Mouse (Mus musculus): ENCODE measurements at regions not wholly inside any gene's neighbourhood (a gene's known extent, or its start where the extent isn't known, plus 50 kb on each side); places are given as distances from the start of the nearest gene placed in this dataset.

DNA sequence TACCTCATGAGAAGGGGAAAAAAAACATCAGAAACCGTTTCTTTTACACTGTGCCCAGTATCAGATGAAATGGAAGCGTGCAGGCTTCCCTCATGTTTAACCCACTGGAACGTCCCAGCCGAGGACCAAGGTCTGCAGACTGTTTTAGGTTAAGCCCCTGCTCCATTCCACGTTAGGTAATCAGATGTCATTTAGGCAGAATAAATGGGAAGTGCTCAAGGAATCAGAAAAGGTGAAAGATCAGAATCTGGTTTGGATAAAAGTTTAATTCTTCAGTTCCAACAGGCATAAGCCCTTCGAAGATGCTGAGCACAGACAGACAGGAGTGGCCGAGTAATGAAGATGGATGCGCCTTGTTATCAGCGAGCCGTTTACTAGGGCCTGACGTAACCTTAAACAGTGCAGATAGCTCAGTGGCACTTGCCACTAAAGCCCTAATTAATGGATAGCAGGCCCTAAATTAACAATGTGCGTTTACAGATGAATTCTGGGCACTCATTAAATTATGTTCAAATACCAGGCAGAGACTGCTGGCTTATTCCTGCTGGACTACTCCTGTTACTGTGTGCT lies 193.5 kb downstream of the Lmo4 start:
- Histone ChIP-seq H3K4me2 (replicated peaks; ENCODE audit: low read depth, low read length) (no peak overlapping the region), H3K36me3 (ENCODE audit: insufficient read depth, low read length) (no peaks in the 10 kb centered on the region), H3K9me3 (ENCODE audit: low read length) (no peaks in the 10 kb centered on the region), H3K4me1 (ENCODE audit: insufficient read depth, low read depth, low read length) (no peaks in the 10 kb centered on the region), H3K27me3 (replicated peaks; ENCODE audit: insufficient read depth, low read length) (no peaks in the 10 kb centered on the region), H3K27ac (ENCODE audit: low read length) (no peak overlapping the region), H3K4me3 (ENCODE audit: low read depth, low read length) (no peak overlapping the region), H3K9ac (replicated peaks; ENCODE audit: low read depth) (no peak overlapping the region)
- DNase-seq (ENCODE audit: low spot score) (no peak), ATAC-seq (no peak)
- TF ChIP-seq EP300 (IDR thresholded peaks at IDR 0.05) (no peak), CTCF (IDR thresholded peaks at IDR 0.05) (no peak)
- WGBS = 45% methylated on average over 12 of the region's 12 CpGs

- H3K9ac ChIP-seq (replicated peaks; ENCODE audit: low read depth) = no peak overlapping the region
- 19% methylated on average over 6 of the region's 6 CpGs for WGBS
- no peaks in the 10 kb centered on the region for H3K36me3 ChIP-seq (ENCODE audit: insufficient read depth, low read length)
- ATAC-seq (no peak), DNase-seq (ENCODE audit: low spot score) (no peak)
- H3K4me2 ChIP-seq (replicated peaks; ENCODE audit: low read depth, low read length) = no peak overlapping the region
- H3K9me3 ChIP-seq (ENCODE audit: low read length) = no peaks in the 10 kb centered on the region
- H3K4me1 ChIP-seq (ENCODE audit: insufficient read depth, low read depth, low read length) = no peaks in the 10 kb centered on the region
- no peak overlapping the region for H3K27ac ChIP-seq (ENCODE audit: low read length)
- TF ChIP-seq CTCF (IDR thresholded peaks at IDR 0.05) = no peak
- TF ChIP-seq EP300 (IDR thresholded peaks at IDR 0.05) = no peak
- no peaks in the 10 kb centered on the region for H3K27me3 ChIP-seq (replicated peaks; ENCODE audit: insufficient read depth, low read length)
- no peak overlapping the region for H3K4me3 ChIP-seq (ENCODE audit: low read depth, low read length)
Observed at GRCm38 (mm10) chr3:144010558-144010957, 194.5 kb downstream of the Lmo4 start.

DNA sequence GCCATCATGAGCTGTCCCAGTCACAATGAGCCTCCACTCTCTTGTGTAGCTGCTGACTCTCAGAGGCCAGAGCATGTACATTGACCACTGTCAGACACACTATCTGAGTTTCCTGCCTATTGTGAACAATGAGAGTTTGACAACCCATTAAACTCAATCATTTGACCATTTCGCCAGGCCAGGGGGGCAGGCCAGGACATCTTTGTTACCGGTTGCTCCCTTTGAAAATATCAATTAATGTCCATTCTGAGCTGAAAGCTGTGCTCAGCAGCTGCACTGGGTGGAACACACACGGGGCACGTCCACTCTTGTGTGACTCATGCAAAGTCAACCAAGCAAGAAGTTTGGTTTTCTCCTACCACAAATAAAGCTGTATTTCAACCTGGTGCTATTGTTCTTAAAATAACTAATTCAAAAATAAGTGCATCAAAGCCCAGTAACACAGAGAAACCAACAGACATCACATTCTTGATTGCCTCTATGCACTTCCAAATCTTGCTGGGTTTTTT lies 197.9 kb downstream of the Lmo4 start:
- DNase-seq (ENCODE audit: low spot score) = no peak
- no peak for ATAC-seq

DNA sequence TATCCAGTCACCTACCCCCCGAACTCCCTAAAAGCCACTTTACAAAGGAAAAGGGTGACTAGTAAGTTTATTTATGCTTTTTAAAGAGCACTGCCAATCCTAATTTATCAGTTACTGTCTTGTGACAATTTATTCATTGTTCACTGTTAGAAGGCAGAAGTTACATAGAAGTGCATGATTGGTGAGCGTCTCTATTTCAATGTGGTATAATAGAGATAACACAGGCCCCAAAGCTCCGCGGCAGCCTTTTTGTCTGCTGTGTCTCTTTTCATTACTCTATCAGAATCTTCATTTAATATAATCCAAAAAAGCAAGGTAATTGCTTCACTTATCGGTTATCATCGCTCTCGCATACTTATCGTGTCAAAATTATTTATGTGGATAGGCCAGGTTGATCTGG lies 207.1 kb downstream of the Lmo4 start:
- no peak overlapping the region for H3K4me3 ChIP-seq (ENCODE audit: low read depth, low read length)
- no peak overlapping the region for H3K27ac ChIP-seq (ENCODE audit: low read length)
- WGBS = 81% methylated on average over 8 of the region's 8 CpGs
- no peaks in the 10 kb centered on the region for H3K4me1 ChIP-seq (ENCODE audit: insufficient read depth, low read depth, low read length)
- H3K9ac ChIP-seq (replicated peaks; ENCODE audit: low read depth) = no peak overlapping the region
- H3K4me2 ChIP-seq (replicated peaks; ENCODE audit: low read depth, low read length) = no peak overlapping the region
- DNase-seq (ENCODE audit: low spot score) (no peak), ATAC-seq (no peak)
- TF ChIP-seq EP300 (IDR thresholded peaks at IDR 0.05) = no peak
- TF ChIP-seq CTCF (IDR thresholded peaks at IDR 0.05) = no peak
- H3K27me3 ChIP-seq (replicated peaks; ENCODE audit: insufficient read depth, low read length) = no peaks in the 10 kb centered on the region
- no peaks in the 10 kb centered on the region for H3K9me3 ChIP-seq (ENCODE audit: low read length)
- H3K36me3 ChIP-seq (ENCODE audit: insufficient read depth, low read length) = no peaks in the 10 kb centered on the region

More for the DNA sequence above, 197.9 kb downstream of the Lmo4 start:
- Histone ChIP-seq H3K4me1 (ENCODE audit: insufficient read depth, low read depth, low read length) (no peaks in the 10 kb centered on the region), H3K9ac (replicated peaks; ENCODE audit: low read depth) (no peak overlapping the region), H3K4me3 (ENCODE audit: low read depth, low read length) (no peak overlapping the region), H3K36me3 (ENCODE audit: insufficient read depth, low read length) (no peaks in the 10 kb centered on the region), H3K27me3 (replicated peaks; ENCODE audit: insufficient read depth, low read length) (no peaks in the 10 kb centered on the region), H3K27ac (ENCODE audit: low read length) (no peak overlapping the region), H3K9me3 (ENCODE audit: low read length) (no peaks in the 10 kb centered on the region), H3K4me2 (replicated peaks; ENCODE audit: low read depth, low read length) (no peak overlapping the region)
- 73% methylated on average over 4 of the region's 4 CpGs for WGBS
- TF ChIP-seq CTCF (IDR thresholded peaks at IDR 0.05) (no peak), EP300 (IDR thresholded peaks at IDR 0.05) (no peak)

GRCm38 (mm10) chr3:143995045-143995444 lies 210.0 kb downstream of the Lmo4 start:
- H3K27ac ChIP-seq (ENCODE audit: low read length) = no peak overlapping the region
- no peaks in the 10 kb centered on the region for H3K4me1 ChIP-seq (ENCODE audit: insufficient read depth, low read depth, low read length)
- no peak for DNase-seq (ENCODE audit: low spot score)
- 81% methylated on average over 3 of the region's 3 CpGs for WGBS
- no peak overlapping the region for H3K4me3 ChIP-seq (ENCODE audit: low read depth, low read length)
- H3K9ac ChIP-seq (replicated peaks; ENCODE audit: low read depth) = no peak overlapping the region
- TF ChIP-seq EP300 (IDR thresholded peaks at IDR 0.05) (no peak), CTCF (IDR thresholded peaks at IDR 0.05) (no peak)
- no peaks in the 10 kb centered on the region for H3K27me3 ChIP-seq (replicated peaks; ENCODE audit: insufficient read depth, low read length)
- H3K36me3 ChIP-seq (ENCODE audit: insufficient read depth, low read length) = no peaks in the 10 kb centered on the region
- H3K9me3 ChIP-seq (ENCODE audit: low read length) = no peaks in the 10 kb centered on the region
- no peak overlapping the region for H3K4me2 ChIP-seq (replicated peaks; ENCODE audit: low read depth, low read length)
- peak; percentile 32; the same call in 1 of the 2 replicates for ATAC-seq

- no peak for TF ChIP-seq CTCF (IDR thresholded peaks at IDR 0.05)
- TF ChIP-seq EP300 (IDR thresholded peaks at IDR 0.05) = no peak
- Histone ChIP-seq H3K9me3 (ENCODE audit: low read length) (no peaks in the 10 kb centered on the region), H3K4me2 (replicated peaks; ENCODE audit: low read depth, low read length) (no peak overlapping the region), H3K27me3 (replicated peaks; ENCODE audit: insufficient read depth, low read length) (no peaks in the 10 kb centered on the region), H3K4me1 (ENCODE audit: insufficient read depth, low read depth, low read length) (no peaks in the 10 kb centered on the region), H3K27ac (ENCODE audit: low read length) (no peak overlapping the region), H3K4me3 (ENCODE audit: low read depth, low read length) (no peak overlapping the region), H3K36me3 (ENCODE audit: insufficient read depth, low read length) (no peaks in the 10 kb centered on the region), H3K9ac (replicated peaks; ENCODE audit: low read depth) (no peak overlapping the region)
- DNase-seq (ENCODE audit: low spot score) (no peak), ATAC-seq (no peak)
- 88% methylated on average over 4 of the region's 4 CpGs for WGBS
Observed at GRCm38 (mm10) chr3:143988991-143989390, 216.0 kb downstream of the Lmo4 start.

DNA sequence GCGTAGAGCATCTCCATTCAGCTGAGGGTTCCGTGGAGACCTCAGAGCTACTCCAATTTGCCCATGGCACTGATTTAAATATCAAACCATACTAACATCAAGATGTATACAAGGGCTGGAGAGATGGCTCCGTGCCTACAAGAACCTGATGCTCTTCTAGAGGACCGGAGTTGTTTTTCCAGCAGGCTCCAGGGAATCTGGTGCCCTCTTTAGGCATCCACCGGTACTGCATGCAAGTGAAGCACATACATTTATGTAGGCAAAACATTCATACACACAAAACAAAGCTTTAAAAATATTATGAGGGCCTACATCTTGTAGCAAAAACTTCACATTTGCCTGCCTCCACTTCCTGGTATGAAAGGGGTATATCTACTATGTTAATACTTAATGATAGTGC lies 217.0 kb downstream of the Lmo4 start:
- H3K4me2 ChIP-seq (replicated peaks; ENCODE audit: low read depth, low read length) = no peak overlapping the region
- DNase-seq (ENCODE audit: low spot score) (no peak), ATAC-seq (no peak)
- H3K36me3 ChIP-seq (ENCODE audit: insufficient read depth, low read length) = no peaks in the 10 kb centered on the region
- H3K27ac ChIP-seq (ENCODE audit: low read length) = no peak overlapping the region
- TF ChIP-seq EP300 (IDR thresholded peaks at IDR 0.05) = no peak
- TF ChIP-seq CTCF (IDR thresholded peaks at IDR 0.05) = no peak
- no peaks in the 10 kb centered on the region for H3K27me3 ChIP-seq (replicated peaks; ENCODE audit: insufficient read depth, low read length)
- no peak overlapping the region for H3K4me3 ChIP-seq (ENCODE audit: low read depth, low read length)
- no peak overlapping the region for H3K9ac ChIP-seq (replicated peaks; ENCODE audit: low read depth)
- no peaks in the 10 kb centered on the region for H3K9me3 ChIP-seq (ENCODE audit: low read length)
- H3K4me1 ChIP-seq (ENCODE audit: insufficient read depth, low read depth, low read length) = no peaks in the 10 kb centered on the region
- WGBS = 94% methylated on average over 5 of the region's 5 CpGs

All from lung, postnatal 0 days (tissue).